Mouse (Mus musculus): Measurements from ENCODE around the gene Zfp661. TPM values are rescaled to one million over a fixed set of nuclear protein-coding genes. Genes with fewer than 3 reads are reported as not detected.

The Zfp661 gene
- polyA plus RNA-seq (2015; fragmentation: Nextera tagmentation; extraction: Ambion mirVana), result 8.3 and 9.5 TPM in 2 replicates

DNA sequence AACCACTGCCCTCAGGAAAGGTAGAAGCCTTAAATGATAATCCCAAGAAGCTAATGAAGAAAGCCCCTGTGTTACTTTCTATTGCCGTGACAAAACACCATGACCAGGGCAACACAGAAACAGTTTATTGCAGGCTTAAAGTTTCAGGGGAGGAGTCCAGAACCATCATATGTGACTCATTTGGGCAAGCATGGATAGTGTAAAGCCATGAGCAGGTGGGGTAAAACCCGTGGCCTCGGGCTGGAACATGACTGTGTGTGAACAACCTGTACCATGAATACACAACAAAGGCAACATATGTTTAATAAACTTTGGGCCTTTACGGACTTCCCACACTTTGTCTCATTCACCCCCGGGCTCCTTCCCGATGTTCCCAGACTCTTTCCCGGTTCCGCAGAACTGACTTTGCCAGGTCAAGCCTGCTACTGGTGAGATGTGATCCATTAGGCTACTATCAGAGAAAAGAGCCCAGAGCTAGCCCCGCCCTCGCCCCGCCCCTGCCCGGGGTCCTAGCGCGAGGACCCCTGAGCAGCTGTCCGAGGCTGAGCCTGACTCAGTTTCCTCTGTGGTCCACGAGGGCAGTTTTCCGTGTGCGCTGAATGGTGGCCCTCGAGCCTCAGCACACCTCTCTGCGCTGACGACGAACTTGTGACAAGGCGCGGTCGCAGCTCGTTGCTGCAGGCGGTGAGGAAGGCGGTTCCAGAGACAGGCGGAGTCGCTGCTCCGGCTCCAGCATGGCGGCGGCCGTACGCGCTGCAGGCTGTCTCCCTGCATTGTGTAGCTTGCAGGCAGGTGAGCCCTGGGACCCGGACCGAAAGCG, at the start of gene Zfp661, which contains the start of gene Mrps5:
Gene Zfp661 (minus strand): TSS at position 401 of the 820 bp plus-strand sequence.
Gene Mrps5 (plus strand): TSS at position 529 of the 820 bp plus-strand sequence.
- peak within 1 kb of the TSS; percentile 85 for H3K4me2 ChIP-seq
- WGBS, result 5% methylated on average over 39 of the region's 39 CpGs
- H3K27me3 ChIP-seq, result no peaks in the 10 kb centered on the region
- ATAC-seq (ENCODE audit: low read depth), result peak; percentile 77
- peak within 1 kb of the TSS; percentile 94 for H3K27ac ChIP-seq (replicated peaks)
- peaks cover 13% of the 10 kb centered on the region; the same call in 1 of the 2 replicates for H3K36me3 ChIP-seq
- H3K4me3 ChIP-seq, result peak within 1 kb of the TSS; percentile 82
- no peaks in the 10 kb centered on the region for H3K9me3 ChIP-seq
- peaks cover 34% of the 10 kb centered on the region for H3K4me1 ChIP-seq (replicated peaks)
- H3K9ac ChIP-seq, result peak within 1 kb of the TSS; percentile 83

DNA sequence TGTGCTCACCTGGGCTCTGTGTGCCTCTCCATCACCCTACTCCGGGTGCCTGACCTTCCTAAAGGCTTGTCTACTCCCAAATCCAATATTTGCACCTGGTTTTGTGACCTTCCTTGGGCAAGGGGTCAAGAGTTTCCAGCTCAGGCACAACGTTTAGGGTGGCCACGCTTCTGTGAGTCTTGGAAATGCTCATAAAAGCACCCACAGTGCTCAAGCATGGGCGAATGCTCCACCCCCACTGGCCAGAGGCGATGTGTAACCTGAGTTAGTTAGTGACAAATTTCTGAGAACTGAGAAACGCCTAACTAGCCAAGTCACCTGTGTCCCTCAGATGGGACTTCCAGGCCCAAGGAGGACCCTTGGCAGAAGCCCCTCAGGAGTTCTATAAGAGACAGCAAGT, 48.7 kb upstream of the Zfp661 start:
- Histone ChIP-seq H3K36me3 (no peaks in the 10 kb centered on the region), H3K9ac (no peak overlapping the region), H3K9me3 (no peaks in the 10 kb centered on the region), H3K4me2 (no peak overlapping the region), H3K27ac (replicated peaks) (no peak overlapping the region), H3K4me1 (replicated peaks) (no peaks in the 10 kb centered on the region), H3K27me3 (no peaks in the 10 kb centered on the region), H3K4me3 (no peak overlapping the region)
- ATAC-seq (ENCODE audit: low read depth), result no peak
- WGBS, result 84% methylated on average over 6 of the region's 6 CpGs

DNA sequence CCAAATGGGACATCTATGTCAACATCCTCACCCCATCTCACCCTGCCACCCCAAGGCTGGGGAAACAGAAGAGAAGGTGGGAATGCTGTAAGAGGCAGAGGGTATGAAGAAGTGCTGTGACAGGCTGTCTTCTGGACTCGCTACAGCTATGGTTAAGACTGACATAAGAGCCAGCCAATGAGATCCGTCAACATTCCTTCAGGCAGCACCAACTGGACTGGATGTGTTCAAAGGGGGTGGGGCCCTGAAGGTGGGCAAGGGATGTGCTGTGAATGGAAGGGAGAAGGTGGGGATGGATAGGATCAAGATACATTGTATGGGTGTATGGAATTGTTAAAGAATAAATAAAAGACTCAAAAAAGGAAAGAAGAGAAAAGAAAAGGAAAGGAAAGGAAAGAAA, 45.7 kb upstream of the Zfp661 start:
- no peaks in the 10 kb centered on the region for H3K4me1 ChIP-seq (replicated peaks)
- H3K9me3 ChIP-seq, result no peaks in the 10 kb centered on the region
- H3K4me2 ChIP-seq, result no peak overlapping the region
- H3K27me3 ChIP-seq, result no peaks in the 10 kb centered on the region
- no peaks in the 10 kb centered on the region for H3K36me3 ChIP-seq
- WGBS, result 73% methylated on average over 2 of the region's 2 CpGs
- no peak overlapping the region for H3K9ac ChIP-seq
- H3K27ac ChIP-seq (replicated peaks), result no peak overlapping the region
- no peak overlapping the region for H3K4me3 ChIP-seq
- ATAC-seq (ENCODE audit: low read depth), result no peak

DNA sequence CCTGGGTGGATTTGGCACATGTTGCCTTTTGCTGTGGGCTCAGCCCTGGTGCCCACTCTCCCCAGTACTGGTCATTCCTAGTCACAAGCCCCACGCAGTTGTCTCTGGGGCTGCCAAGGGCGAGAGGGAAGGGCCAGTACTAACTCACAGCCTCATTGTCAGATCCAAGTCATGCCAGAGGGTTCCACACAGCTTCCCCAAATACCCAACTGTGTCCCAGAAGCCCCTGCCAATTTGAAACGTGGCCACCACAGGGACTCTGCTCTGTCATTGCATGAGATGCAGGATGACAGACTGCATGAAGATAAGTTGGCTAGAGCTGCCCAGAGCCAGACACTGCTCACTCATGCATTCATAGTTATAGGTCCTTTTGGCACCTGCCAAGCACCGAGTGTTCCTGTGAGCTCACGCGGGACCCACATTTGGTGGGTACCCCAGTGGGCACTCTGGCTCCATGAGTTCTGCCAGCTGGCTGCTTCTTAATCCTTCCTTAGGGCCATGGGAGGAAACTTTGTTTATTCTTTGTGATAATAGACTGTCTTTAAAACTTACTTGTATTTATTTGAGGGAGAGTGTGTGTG, 41.2 kb upstream of the Zfp661 start:
- Histone ChIP-seq H3K9me3 (no peaks in the 10 kb centered on the region), H3K4me3 (no peak overlapping the region), H3K27me3 (no peaks in the 10 kb centered on the region), H3K4me1 (replicated peaks) (no peaks in the 10 kb centered on the region), H3K9ac (no peak overlapping the region), H3K27ac (replicated peaks) (no peak overlapping the region), H3K4me2 (no peak overlapping the region), H3K36me3 (no peaks in the 10 kb centered on the region)
- ATAC-seq (ENCODE audit: low read depth), result no peak
- 77% methylated on average over 6 of the region's 6 CpGs for WGBS

GRCm38 (mm10) chr2:127627354-127627753, 40.5 kb upstream of the Zfp661 start:
- no peak for ATAC-seq (ENCODE audit: low read depth)
- WGBS, result 30% methylated on average over 6 of the region's 6 CpGs

GRCm38 (mm10) chr2:127625659-127626058, 38.8 kb upstream of the Zfp661 start:
- no peaks in the 10 kb centered on the region for H3K27me3 ChIP-seq
- ATAC-seq (ENCODE audit: low read depth), result no peak
- no peak overlapping the region for H3K27ac ChIP-seq (replicated peaks)
- 81% methylated on average over 5 of the region's 5 CpGs for WGBS
- peaks cover 11% of the 10 kb centered on the region for H3K4me1 ChIP-seq (replicated peaks)
- no peak overlapping the region for H3K9ac ChIP-seq
- H3K4me3 ChIP-seq, result no peak overlapping the region
- no peak overlapping the region for H3K4me2 ChIP-seq
- no peaks in the 10 kb centered on the region for H3K36me3 ChIP-seq
- H3K9me3 ChIP-seq, result no peaks in the 10 kb centered on the region

More at GRCm38 (mm10) chr2:127627354-127627753, 40.5 kb upstream of the Zfp661 start:
- Histone ChIP-seq H3K4me1 (replicated peaks) (peaks cover 4% of the 10 kb centered on the region), H3K27ac (replicated peaks) (no peak overlapping the region), H3K9me3 (no peaks in the 10 kb centered on the region), H3K27me3 (no peaks in the 10 kb centered on the region), H3K4me2 (no peak overlapping the region), H3K9ac (no peak overlapping the region), H3K36me3 (no peaks in the 10 kb centered on the region), H3K4me3 (no peak overlapping the region)

GRCm38 (mm10) chr2:127624786-127625185, 37.9 kb upstream of the Zfp661 start:
- no peak overlapping the region for H3K4me2 ChIP-seq
- no peaks in the 10 kb centered on the region for H3K27me3 ChIP-seq
- H3K27ac ChIP-seq (replicated peaks), result no peak overlapping the region
- ATAC-seq (ENCODE audit: low read depth), result no peak
- H3K9ac ChIP-seq, result no peak overlapping the region
- 93% methylated on average over 2 of the region's 2 CpGs for WGBS
- no peak overlapping the region for H3K4me3 ChIP-seq
- H3K4me1 ChIP-seq (replicated peaks), result peaks cover 11% of the 10 kb centered on the region
- H3K36me3 ChIP-seq, result no peaks in the 10 kb centered on the region
- no peaks in the 10 kb centered on the region for H3K9me3 ChIP-seq

DNA sequence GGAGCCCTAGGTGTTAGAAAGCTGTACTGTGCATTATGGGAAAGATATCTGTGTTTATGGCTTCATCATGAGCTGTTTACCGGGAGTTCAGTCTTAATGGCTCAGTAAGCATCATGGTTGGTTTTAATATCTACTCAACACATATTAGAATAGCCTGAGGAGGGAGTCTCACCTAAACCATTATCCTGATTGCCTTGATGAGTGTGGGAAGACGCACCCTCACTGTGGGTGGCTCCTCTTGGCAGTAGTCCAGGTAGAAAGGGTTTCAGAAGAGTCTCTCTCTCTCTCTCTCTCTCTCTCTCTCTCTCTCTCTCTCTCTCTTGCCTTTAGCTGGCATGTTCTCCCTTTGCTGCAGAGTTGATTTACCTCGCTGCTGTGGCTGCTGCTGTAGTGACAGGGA, 35.2 kb upstream of the Zfp661 start:
- Histone ChIP-seq H3K27ac (replicated peaks) (peak overlapping the region; percentile 76), H3K36me3 (no peaks in the 10 kb centered on the region), H3K4me1 (replicated peaks) (peaks cover 15% of the 10 kb centered on the region), H3K27me3 (no peaks in the 10 kb centered on the region), H3K9me3 (no peaks in the 10 kb centered on the region), H3K9ac (no peak overlapping the region), H3K4me2 (no peak overlapping the region), H3K4me3 (no peak overlapping the region)
- WGBS, result 36% methylated on average over 3 of the region's 3 CpGs
- peak; percentile 88 for ATAC-seq (ENCODE audit: low read depth)

DNA sequence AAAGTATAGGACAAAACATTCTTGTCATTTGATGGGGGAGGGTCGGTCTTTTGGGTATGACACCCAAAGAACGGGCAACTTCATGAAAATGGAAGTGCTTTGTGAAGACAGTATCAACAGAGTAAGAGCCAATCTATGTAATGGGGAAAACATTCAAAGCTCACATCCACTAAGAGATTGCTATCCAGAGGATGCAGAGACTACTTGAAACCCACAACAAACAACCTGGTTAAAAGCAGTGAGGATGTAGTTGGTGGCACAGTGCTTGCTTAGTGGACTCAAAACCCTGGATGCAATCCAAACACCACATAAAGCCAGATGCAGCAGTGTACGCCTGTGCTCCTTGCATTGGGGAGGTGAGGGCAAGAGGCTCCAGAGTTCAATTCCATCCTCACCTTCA, 32.4 kb upstream of the Zfp661 start:
- no peak for ATAC-seq (ENCODE audit: low read depth)
- peaks cover 15% of the 10 kb centered on the region for H3K4me1 ChIP-seq (replicated peaks)
- no peaks in the 10 kb centered on the region for H3K9me3 ChIP-seq
- H3K9ac ChIP-seq, result no peak overlapping the region
- H3K27me3 ChIP-seq, result no peaks in the 10 kb centered on the region
- no peak overlapping the region for H3K4me3 ChIP-seq
- no peak overlapping the region for H3K27ac ChIP-seq (replicated peaks)
- no peaks in the 10 kb centered on the region for H3K36me3 ChIP-seq
- H3K4me2 ChIP-seq, result no peak overlapping the region
- 91% methylated on average over 3 of the region's 3 CpGs for WGBS

- no peak overlapping the region for H3K4me2 ChIP-seq
- H3K27ac ChIP-seq (replicated peaks), result no peak overlapping the region
- H3K9me3 ChIP-seq, result no peaks in the 10 kb centered on the region
- no peaks in the 10 kb centered on the region for H3K36me3 ChIP-seq
- no peaks in the 10 kb centered on the region for H3K27me3 ChIP-seq
- H3K9ac ChIP-seq, result no peak overlapping the region
- no peak overlapping the region for H3K4me3 ChIP-seq
- H3K4me1 ChIP-seq (replicated peaks), result peaks cover 7% of the 10 kb centered on the region; the same call in 1 of the 2 replicates
- WGBS, result 92% methylated on average over 4 of the region's 4 CpGs
- no peak for ATAC-seq (ENCODE audit: low read depth)
Measured at GRCm38 (mm10) chr2:127612288-127612687, 25.4 kb upstream of the Zfp661 start.

DNA sequence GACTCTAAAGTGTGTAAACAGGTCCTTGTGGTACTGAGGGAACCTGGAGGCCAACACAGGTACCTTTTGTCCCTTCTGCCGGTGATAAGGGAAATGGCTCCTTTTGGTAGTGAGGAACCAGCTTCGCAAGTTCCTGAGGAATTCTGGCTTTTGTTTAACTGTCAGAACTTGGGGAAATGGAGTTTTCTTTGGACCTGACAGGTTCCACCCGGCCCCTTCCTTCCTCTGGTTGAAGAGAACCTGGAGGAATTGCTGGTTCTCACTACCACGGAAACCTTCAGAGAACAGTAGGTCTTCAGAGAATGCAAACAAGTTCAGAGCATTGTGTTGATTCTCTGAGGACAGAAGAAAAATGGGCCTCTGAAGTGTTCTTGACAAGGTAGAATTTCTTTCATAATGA, 24.5 kb upstream of the Zfp661 start:
- Histone ChIP-seq H3K9ac (no peak overlapping the region), H3K4me2 (no peak overlapping the region), H3K4me1 (replicated peaks) (peaks cover 7% of the 10 kb centered on the region; the same call in 1 of the 2 replicates), H3K27ac (replicated peaks) (no peak overlapping the region), H3K9me3 (no peaks in the 10 kb centered on the region), H3K27me3 (no peaks in the 10 kb centered on the region), H3K36me3 (no peaks in the 10 kb centered on the region), H3K4me3 (no peak overlapping the region)
- 83% methylated on average over 4 of the region's 4 CpGs for WGBS
- no peak for ATAC-seq (ENCODE audit: low read depth)

- peaks cover 7% of the 10 kb centered on the region; the same call in 1 of the 2 replicates for H3K4me1 ChIP-seq (replicated peaks)
- no peak overlapping the region for H3K9ac ChIP-seq
- no peaks in the 10 kb centered on the region for H3K9me3 ChIP-seq
- no peaks in the 10 kb centered on the region for H3K27me3 ChIP-seq
- H3K36me3 ChIP-seq, result peaks cover 24% of the 10 kb centered on the region
- WGBS, result 4% methylated on average over 5 of the region's 5 CpGs
- no peak overlapping the region for H3K4me2 ChIP-seq
- no peak overlapping the region for H3K27ac ChIP-seq (replicated peaks)
- ATAC-seq (ENCODE audit: low read depth), result no peak; the same call in 1 of the 2 replicates
- H3K4me3 ChIP-seq, result no peak overlapping the region
Measured at GRCm38 (mm10) chr2:127608986-127609385, 22.1 kb upstream of the Zfp661 start.
